ENCODE assay signal across 9 mouse cellular contexts in the genomic region with DNA sequence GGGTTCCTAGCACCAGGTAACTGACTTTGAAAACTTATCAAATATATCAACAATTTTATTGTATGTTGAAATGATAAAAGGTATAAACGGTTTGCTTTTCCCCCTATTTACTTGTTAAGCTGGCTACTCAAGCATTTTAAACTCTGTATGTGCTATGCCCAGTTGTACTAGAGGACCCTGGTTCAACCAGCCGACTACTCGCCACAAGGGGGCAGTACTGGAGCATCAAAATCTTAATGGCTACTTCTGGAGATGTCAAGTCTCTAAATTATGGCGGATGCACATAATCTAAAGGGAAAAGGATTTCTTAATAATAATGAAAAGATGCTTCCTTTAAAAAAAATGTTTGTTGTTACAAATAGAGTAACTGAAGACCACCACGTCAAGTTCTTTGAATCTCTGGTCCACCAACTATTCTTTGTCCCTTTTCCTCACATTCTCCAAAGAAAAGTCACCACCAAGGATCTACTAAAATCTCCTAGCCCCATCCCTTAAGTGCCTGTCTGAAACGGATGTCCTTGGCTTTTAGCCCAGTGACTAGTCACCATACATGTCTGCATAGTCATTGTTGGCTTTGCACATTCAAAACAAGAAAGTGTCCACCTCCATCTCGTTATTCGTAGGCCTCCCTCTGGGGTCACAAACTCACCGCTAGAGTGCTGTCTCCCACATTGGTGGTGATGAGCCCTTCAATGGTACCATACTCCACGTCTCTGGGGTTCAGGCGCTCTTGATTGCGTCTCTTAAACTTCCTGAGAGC. TPM values are rescaled to one million over a fixed set of nuclear protein-coding genes. Genes with fewer than 3 reads are reported as not detected.
DNase-seq lines count a peak whose midpoint lies in the region; ATAC-seq and TF ChIP-seq lines count a peak whose summit lies in the region.
"Had no signal": no experiment of that assay in that cellular context is flagged by ENCODE, and none has a peak within 500 bp of the region (broad histone marks: within the 10 kb centered on the region; RNA-seq: fewer than 3 reads in every experiment).

No protein-coding gene starts in this region.

- no peaks in the 10 kb centered on the region for H3K36me3 ChIP-seq in E14TG2a.4 (ENCODE audit: insufficient read depth, low read length)
- peaks cover 52% of the 10 kb centered on the region for H3K36me3 ChIP-seq in embryonic facial prominence, embryonic 14.5 days (ENCODE audit: control insufficient read depth, insufficient read depth, low read length)
- H3K36me3 ChIP-seq in heart, embryonic 15.5 days, result peaks cover 23% of the 10 kb centered on the region; the same call in 1 of the 2 replicates
- no peaks in the 10 kb centered on the region for H3K36me3 ChIP-seq in liver, embryonic 14.5 days (replicated peaks; ENCODE audit: control insufficient read depth, insufficient read depth, low read depth)

- DNase-seq in embryonic facial prominence, embryonic 14.5 days (ENCODE audit: low spot score), result peak; percentile 85
- peak; percentile 88 for DNase-seq in kidney, postnatal 14 days
- DNase-seq in liver, embryonic 14.5 days (ENCODE audit: low read depth in 3 of 3, low spot score in 3 of 3), result peak; percentile 15 to 28 (median 20)
- DNase-seq in ovary, postnatal 36 days (ENCODE audit: low spot score), result peak; percentile 75
- DNase-seq in urinary bladder, postnatal 14 days (ENCODE audit: low spot score), result peak; percentile 89

- ATAC-seq in embryonic facial prominence, embryonic 14.5 days (ENCODE audit: low read depth), result peak; percentile 83; the same call in 1 of the 2 replicates
- peak; percentile 64; the same call in 1 of the 2 replicates for ATAC-seq in heart, embryonic 15.5 days (replicated peaks; ENCODE audit: insufficient number of reproducible peaks, insufficient read depth, low FRiP score, low read depth)
- no peak for ATAC-seq in liver, embryonic 14.5 days (ENCODE audit: insufficient read depth)

- peaks cover 3% of the 10 kb centered on the region; the same call in 1 of the 2 replicates for H3K9me3 ChIP-seq in E14TG2a.4 (ENCODE audit: low read length)
- H3K9me3 ChIP-seq in embryonic facial prominence, embryonic 14.5 days (ENCODE audit: control insufficient read depth, low read length), result no peaks in the 10 kb centered on the region
- no peaks in the 10 kb centered on the region for H3K9me3 ChIP-seq in heart, embryonic 15.5 days (replicated peaks)
- no peaks in the 10 kb centered on the region for H3K9me3 ChIP-seq in liver, embryonic 14.5 days (ENCODE audit: control insufficient read depth, low read length)

- H3K27ac ChIP-seq in bone marrow, adult 2 months (ENCODE audit: control insufficient read depth, insufficient read depth, low read depth, low read length, poor library complexity), result no peak overlapping the region
- H3K27ac ChIP-seq in embryonic facial prominence, embryonic 14.5 days (replicated peaks; ENCODE audit: low read depth, low read length), result no peak overlapping the region
- no peak overlapping the region for H3K27ac ChIP-seq in heart, embryonic 15.5 days
- H3K27ac ChIP-seq in liver, embryonic 14.5 days, result no peak overlapping the region

- no peak overlapping the region for H3K4me3 ChIP-seq in E14TG2a.4 (replicated peaks; ENCODE audit: low read length)
- no peak overlapping the region for H3K4me3 ChIP-seq in bone marrow, adult 2 months (replicated peaks; ENCODE audit: control insufficient read depth, low read depth, low read length)
- H3K4me3 ChIP-seq in embryonic facial prominence, embryonic 14.5 days (ENCODE audit: low read depth, low read length), result no peak overlapping the region
- no peak overlapping the region for H3K4me3 ChIP-seq in heart, embryonic 15.5 days
- H3K4me3 ChIP-seq in liver, embryonic 14.5 days (ENCODE audit: insufficient read depth in 1 of 2, low read depth in 2 of 2, low read length in 2 of 2), result no peak overlapping the region

- no peak overlapping the region for H3K4me2 ChIP-seq in embryonic facial prominence, embryonic 14.5 days (ENCODE audit: low read depth, low read length)
- no peak overlapping the region for H3K4me2 ChIP-seq in heart, embryonic 15.5 days
- no peak overlapping the region for H3K4me2 ChIP-seq in liver, embryonic 14.5 days (ENCODE audit: low read depth)

- TF ChIP-seq EP300 in liver, embryonic 14.5 days (IDR thresholded peaks at IDR 0.05; ENCODE audit: low read depth), result no peak

- no peak for TF ChIP-seq POLR2A in bone marrow, adult 2 months (IDR thresholded peaks at IDR 0.05; ENCODE audit: borderline replicate concordance, control insufficient read depth, low read depth, low read length)

- TF ChIP-seq CTCF in E14TG2a.4 (conservative IDR thresholded peaks at IDR 0.05; ENCODE audit: low read length), result peak; percentile 62
- TF ChIP-seq CTCF in bone marrow, adult 2 months (IDR thresholded peaks at IDR 0.05; ENCODE audit: control insufficient read depth, insufficient read depth, low read length), result peak; percentile 44; the same call in 1 of the 2 replicates
- TF ChIP-seq CTCF in liver, embryonic 14.5 days (IDR thresholded peaks at IDR 0.05; ENCODE audit: low read depth), result peak; percentile 48; the same call in 1 of the 2 replicates

- no peak overlapping the region for H3K9ac ChIP-seq in embryonic facial prominence, embryonic 14.5 days (ENCODE audit: low read depth, low read length)
- H3K9ac ChIP-seq in heart, embryonic 15.5 days, result no peak overlapping the region
- no peak overlapping the region for H3K9ac ChIP-seq in liver, embryonic 14.5 days (replicated peaks)

- 63% methylated on average over 12 of the region's 12 CpGs for WGBS in bone marrow, adult 2 months
- WGBS in embryonic facial prominence, embryonic 14.5 days, result 67% methylated on average over 12 of the region's 12 CpGs
- WGBS in heart, embryonic 15.5 days, result 53% methylated on average over 12 of the region's 12 CpGs
- 52% methylated on average over 12 of the region's 12 CpGs for WGBS in liver, embryonic 14.5 days (ENCODE audit: insufficient replicate concordance)

- H3K27me3 ChIP-seq in E14TG2a.4 (ENCODE audit: insufficient read depth, low read length), result no peaks in the 10 kb centered on the region
- no peaks in the 10 kb centered on the region for H3K27me3 ChIP-seq in embryonic facial prominence, embryonic 14.5 days (replicated peaks; ENCODE audit: control insufficient read depth, insufficient read depth, low read length)
- H3K27me3 ChIP-seq in heart, embryonic 15.5 days, result no peaks in the 10 kb centered on the region
- no peaks in the 10 kb centered on the region for H3K27me3 ChIP-seq in liver, embryonic 14.5 days (ENCODE audit: control insufficient read depth, insufficient read depth, low read length)

- peaks cover 7% of the 10 kb centered on the region; the same call in 1 of the 2 replicates for H3K4me1 ChIP-seq in E14TG2a.4 (replicated peaks; ENCODE audit: low read depth, low read length)
- no peaks in the 10 kb centered on the region; the same call in 1 of the 2 replicates for H3K4me1 ChIP-seq in bone marrow, adult 2 months (ENCODE audit: control insufficient read depth, insufficient read depth, low read length)
- H3K4me1 ChIP-seq in embryonic facial prominence, embryonic 14.5 days (ENCODE audit: control insufficient read depth, insufficient read depth, low read length), result peaks cover 3% of the 10 kb centered on the region; the same call in 1 of the 2 replicates
- peaks cover 7% of the 10 kb centered on the region for H3K4me1 ChIP-seq in heart, embryonic 15.5 days (replicated peaks)
- no peaks in the 10 kb centered on the region; a peak in 1 of 4 replicates for H3K4me1 ChIP-seq in liver, embryonic 14.5 days (replicated peaks; ENCODE audit: control insufficient read depth in 2 of 2, insufficient read depth in 2 of 2, low read length in 1 of 2)

RNA-seq across cellular contexts. Expression of a gene that starts 7.2 kb away (rescaled TPM):
- not detected in 2 replicates for polyA plus RNA-seq in bone marrow, adult 2 months (2011; ENCODE audit: insufficient read depth, insufficient read length, low replicate concordance, missing spikeins)
- not detected in 2 replicates for polyA plus RNA-seq in embryonic facial prominence, embryonic 14.5 days (2014; fragmentation: Nextera tagmentation; extraction: Ambion mirVana)
- not detected in 2 replicates for polyA plus RNA-seq in heart, embryonic 15.5 days (2015; fragmentation: Nextera tagmentation; extraction: Ambion mirVana)
- polyA plus RNA-seq in liver, embryonic 14.5 days (2012; rRNA removed), result not detected in 2 replicates
- polyA plus RNA-seq in liver, embryonic 14.5 days (2014; fragmentation: Nextera tagmentation; extraction: Ambion mirVana), result not detected in 2 replicates
- polyA plus RNA-seq: gonadal fat pad, adult 2 months had no signal

Comparison
In these comparisons a context has a peak if more than half of its experiments do, and no peak if none do; other contexts are left out.
1. DNase-seq: peak in every context shown above with its lines; median percentile 89 in urinary bladder, postnatal 14 days; 88 in kidney, postnatal 14 days; 85 in embryonic facial prominence, embryonic 14.5 days; 75 in ovary, postnatal 36 days; 20 in liver, embryonic 14.5 days.